Mouse (Mus musculus) E14TG2a.4 (cell line): ENCODE data around the gene Pink1.

Experiments used
- CTCF ChIP-seq: conservative IDR thresholded peaks from 2 replicates; pipeline ENCODE4 v1.5.1; 2014; ENCODE audit warnings: low read length
- NANOG ChIP-seq: IDR thresholded peaks from 2 replicates; pipeline ENCODE4 v1.6.1; 2014; ENCODE audit warnings: borderline replicate concordance, low read length, mixed read lengths
- POU5F1 ChIP-seq: IDR thresholded peaks from 2 replicates; pipeline ENCODE4 v1.6.1; 2014; ENCODE audit warnings: low read length, borderline replicate concordance

- TF ChIP-seq CTCF (no peak), NANOG (no peak), POU5F1 (no peak)
Measured at GRCm38 (mm10) chr4:138363511-138363910, 37.4 kb upstream of the Pink1 start.
